ENCODE assay signal across 27 mouse cellular contexts in genomic region chr1:159895094-159895493, GRCm38 (mm10).
DNase-seq lines count a peak whose midpoint lies in the region; ATAC-seq and TF ChIP-seq lines count a peak whose summit lies in the region.
"Had no signal": no experiment of that assay in that cellular context is flagged by ENCODE, and none has a peak within 500 bp of the region (broad histone marks: within the 10 kb centered on the region; RNA-seq: fewer than 3 reads in every experiment).

No protein-coding gene starts in this region.

- H3K9me3 ChIP-seq in liver, embryonic 11.5 days (ENCODE audit: control insufficient read depth, low read length): no peaks in the 10 kb centered on the region
- no peaks in the 10 kb centered on the region for H3K9me3 ChIP-seq in liver, postnatal 0 days (ENCODE audit: low read length)
- no peaks in the 10 kb centered on the region for H3K9me3 ChIP-seq in liver, embryonic 13.5 days (replicated peaks)
- H3K9me3 ChIP-seq in liver, embryonic 16.5 days (replicated peaks; ENCODE audit: control insufficient read depth, low read length): no peaks in the 10 kb centered on the region
- H3K9me3 ChIP-seq in embryonic facial prominence, embryonic 10.5 days: no peaks in the 10 kb centered on the region
- H3K9me3 ChIP-seq: forebrain, embryonic 10.5 days; forebrain, embryonic 13.5 days; G1E; heart, embryonic 12.5 days; heart, embryonic 15.5 days; hindbrain, embryonic 10.5 days; hindbrain, embryonic 13.5 days had no signal

- H3K27ac ChIP-seq in liver, embryonic 11.5 days (ENCODE audit: low read depth, low read length): no peak overlapping the region
- H3K27ac ChIP-seq in liver, postnatal 0 days (ENCODE audit: low read depth): no peak overlapping the region
- no peak overlapping the region for H3K27ac ChIP-seq in liver, embryonic 13.5 days
- H3K27ac ChIP-seq in liver, embryonic 16.5 days (ENCODE audit: low read length): no peak overlapping the region
- H3K27ac ChIP-seq in gastrocnemius, adult 2 months: no peak overlapping the region
- H3K27ac ChIP-seq in embryonic facial prominence, embryonic 10.5 days (replicated peaks): no peak overlapping the region
- H3K27ac ChIP-seq: forebrain, embryonic 10.5 days; forebrain, embryonic 13.5 days; heart, embryonic 15.5 days; hindbrain, embryonic 10.5 days; hindbrain, embryonic 13.5 days had no signal

- H3K4me3 ChIP-seq in liver, embryonic 11.5 days (ENCODE audit: low read depth, low read length): no peak overlapping the region
- H3K4me3 ChIP-seq in liver, postnatal 0 days (ENCODE audit: low read depth, low read length): no peak overlapping the region
- H3K4me3 ChIP-seq in liver, embryonic 13.5 days (replicated peaks): no peak overlapping the region
- no peak overlapping the region for H3K4me3 ChIP-seq in liver, embryonic 16.5 days (ENCODE audit: low read depth, low read length)
- no peak overlapping the region for H3K4me3 ChIP-seq in gastrocnemius, adult 2 months
- H3K4me3 ChIP-seq in embryonic facial prominence, embryonic 10.5 days: no peak overlapping the region
- H3K4me3 ChIP-seq: forebrain, embryonic 10.5 days; forebrain, embryonic 13.5 days; heart, embryonic 12.5 days; heart, embryonic 15.5 days; hindbrain, embryonic 10.5 days; hindbrain, embryonic 13.5 days had no signal

- 55% methylated on average over 3 of the region's 3 CpGs for WGBS in liver, embryonic 11.5 days
- 46% methylated on average over 3 of the region's 3 CpGs for WGBS in liver, postnatal 0 days (ENCODE audit: insufficient replicate concordance)
- 38% methylated on average over 3 of the region's 3 CpGs for WGBS in liver, embryonic 13.5 days (ENCODE audit: insufficient replicate concordance)
- 35% methylated on average over 3 of the region's 3 CpGs for WGBS in liver, embryonic 16.5 days (ENCODE audit: insufficient replicate concordance)
- 77% methylated on average over 3 of the region's 3 CpGs for WGBS in embryonic facial prominence, embryonic 10.5 days

- peak; percentile 58 for ATAC-seq in liver, embryonic 11.5 days (replicated peaks; ENCODE audit: low FRiP score)
- no peak for ATAC-seq in liver, postnatal 0 days
- peak; percentile 79 for ATAC-seq in liver, embryonic 13.5 days (ENCODE audit: low read depth)
- peak; percentile 55 for ATAC-seq in liver, embryonic 16.5 days (ENCODE audit: low read depth)
- ATAC-seq: forebrain, embryonic 13.5 days; forebrain, postnatal 0 days; hindbrain, embryonic 16.5 days had no signal

- no peaks in the 10 kb centered on the region for H3K36me3 ChIP-seq in liver, embryonic 11.5 days (ENCODE audit: control insufficient read depth, insufficient read depth, low read length)
- no peaks in the 10 kb centered on the region for H3K36me3 ChIP-seq in liver, postnatal 0 days (replicated peaks; ENCODE audit: insufficient read depth, low read length)
- no peaks in the 10 kb centered on the region for H3K36me3 ChIP-seq in liver, embryonic 13.5 days
- no peaks in the 10 kb centered on the region for H3K36me3 ChIP-seq in liver, embryonic 16.5 days (ENCODE audit: control insufficient read depth, insufficient read depth)
- H3K36me3 ChIP-seq in embryonic facial prominence, embryonic 10.5 days (replicated peaks): no peaks in the 10 kb centered on the region
- H3K36me3 ChIP-seq: forebrain, embryonic 10.5 days; G1E; heart, embryonic 12.5 days; heart, embryonic 15.5 days; hindbrain, embryonic 10.5 days; hindbrain, embryonic 13.5 days had no signal

- DNase-seq in liver, embryonic 11.5 days (ENCODE audit: low spot score): no peak
- DNase-seq in liver, postnatal 0 days: no peak
- no peak for DNase-seq in liver, embryonic 13.5 days
- DNase-seq in gastrocnemius, adult 2 months: no peak
- DNase-seq in Muller cell, postnatal 12 days (ENCODE audit: inconsistent ontology term): no peak
- no peak for DNase-seq in embryonic facial prominence, embryonic 10.5 days (ENCODE audit: low spot score)
- DNase-seq: adrenal gland, adult 2 months; adrenal gland, postnatal 14 days; B cell, adult 2 months; cerebellum, adult 11-12 months; cerebellum, adult 8-10 months; cerebellum, postnatal 36 days; embryo, embryonic 11 days; forebrain, postnatal 0 days; gastrocnemius, postnatal 25 days; heart, postnatal 10 days; heart, postnatal 36 days had no signal

- H3K4me1 ChIP-seq in liver, embryonic 11.5 days (replicated peaks; ENCODE audit: control insufficient read depth, insufficient read depth, low read length): no peaks in the 10 kb centered on the region
- no peaks in the 10 kb centered on the region for H3K4me1 ChIP-seq in liver, postnatal 0 days (ENCODE audit: insufficient read depth)
- peaks cover 11% of the 10 kb centered on the region for H3K4me1 ChIP-seq in liver, embryonic 13.5 days (replicated peaks)
- H3K4me1 ChIP-seq in liver, embryonic 16.5 days (ENCODE audit: control insufficient read depth, low read depth, low read length): no peaks in the 10 kb centered on the region
- no peaks in the 10 kb centered on the region for H3K4me1 ChIP-seq in embryonic facial prominence, embryonic 10.5 days
- H3K4me1 ChIP-seq: forebrain, embryonic 13.5 days; heart, embryonic 12.5 days; heart, embryonic 15.5 days; hindbrain, embryonic 10.5 days; hindbrain, embryonic 13.5 days had no signal

- intact Hi-C loops in gastrocnemius, adult 2 months (cut with DNase I): no loop called here

- no peak overlapping the region for H3K4me2 ChIP-seq in liver, embryonic 11.5 days
- no peak overlapping the region for H3K4me2 ChIP-seq in liver, postnatal 0 days (ENCODE audit: low read depth, low read length)
- H3K4me2 ChIP-seq in liver, embryonic 13.5 days: no peak overlapping the region
- H3K4me2 ChIP-seq in liver, embryonic 16.5 days (ENCODE audit: low read depth, low read length): no peak overlapping the region
- H3K4me2 ChIP-seq: forebrain, embryonic 13.5 days; heart, embryonic 12.5 days; heart, embryonic 15.5 days; hindbrain, embryonic 13.5 days had no signal

- no peaks in the 10 kb centered on the region for H3K27me3 ChIP-seq in liver, embryonic 11.5 days (replicated peaks; ENCODE audit: control insufficient read depth, insufficient read depth, low read length)
- H3K27me3 ChIP-seq in liver, postnatal 0 days (ENCODE audit: insufficient read depth, low read length): no peaks in the 10 kb centered on the region
- H3K27me3 ChIP-seq in liver, embryonic 13.5 days: no peaks in the 10 kb centered on the region
- H3K27me3 ChIP-seq in liver, embryonic 16.5 days (ENCODE audit: control insufficient read depth, insufficient read depth, low read depth, low read length): no peaks in the 10 kb centered on the region
- H3K27me3 ChIP-seq in embryonic facial prominence, embryonic 10.5 days (replicated peaks; ENCODE audit: low read depth, poor library complexity, severe bottlenecking): no peaks in the 10 kb centered on the region
- H3K27me3 ChIP-seq: CH12.LX; forebrain, embryonic 13.5 days; heart, embryonic 12.5 days; heart, embryonic 15.5 days; hindbrain, embryonic 13.5 days had no signal

- no peak for TF ChIP-seq EP300 in liver, postnatal 0 days (IDR thresholded peaks at IDR 0.05; ENCODE audit: low read depth)

- H3K9ac ChIP-seq in liver, embryonic 11.5 days (ENCODE audit: low read depth, low read length): no peak overlapping the region
- no peak overlapping the region for H3K9ac ChIP-seq in liver, postnatal 0 days (replicated peaks)
- no peak overlapping the region for H3K9ac ChIP-seq in liver, embryonic 13.5 days
- H3K9ac ChIP-seq in liver, embryonic 16.5 days (ENCODE audit: low read depth, low read length): no peak overlapping the region
- H3K9ac ChIP-seq: forebrain, embryonic 13.5 days; forebrain, postnatal 0 days; heart, embryonic 12.5 days; heart, embryonic 15.5 days; hindbrain, embryonic 13.5 days had no signal

- TF ChIP-seq CTCF in liver, postnatal 0 days (IDR thresholded peaks at IDR 0.05; ENCODE audit: low read depth): no peak
- TF ChIP-seq CTCF in gastrocnemius, adult 2 months (IDR thresholded peaks at IDR 0.05): no peak
